Mouse (Mus musculus): ENCODE measurements around the gene Psmd11. TPM values are rescaled to one million over a fixed set of nuclear protein-coding genes. Genes with fewer than 3 reads are reported as not detected.

Psmd11 gene
- polyA plus RNA-seq, 1 experiment from 2014 or later = 269 TPM

- Histone ChIP-seq H3K4me1 (replicated peaks) (peaks cover 85% of the 10 kb centered on the region), H3K36me3 (no peaks in the 10 kb centered on the region), H3K9me3 (no peaks in the 10 kb centered on the region), H3K27ac (replicated peaks) (peak overlapping the region; percentile 49; the same call in 1 of the 2 replicates), H3K4me2 (no peak overlapping the region), H3K9ac (0 out of 2 replicates have a peak overlapping the region, but pooled peaks have one; percentile 17), H3K4me3 (no peak overlapping the region), H3K27me3 (no peaks in the 10 kb centered on the region)
- no peak for ATAC-seq (ENCODE audit: low FRiP score, low read depth)
- 79% methylated on average over 10 of the region's 10 CpGs for WGBS
Measured at GRCm38 (mm10) chr11:80485622-80486206, 57.3 kb downstream of the Psmd11 start.

GRCm38 (mm10) chr11:80487904-80488587 is 59.6 kb downstream of the Psmd11 start:
- Histone ChIP-seq H3K9me3 (no peaks in the 10 kb centered on the region), H3K4me2 (no peak overlapping the region), H3K27ac (replicated peaks) (peak overlapping the region; percentile 51; the same call in 1 of the 2 replicates), H3K4me3 (no peak overlapping the region), H3K36me3 (no peaks in the 10 kb centered on the region), H3K27me3 (no peaks in the 10 kb centered on the region), H3K9ac (no peak overlapping the region), H3K4me1 (replicated peaks) (peaks cover 64% of the 10 kb centered on the region)
- no peak for ATAC-seq (ENCODE audit: low FRiP score, low read depth)
- 41% methylated on average over 15 of the region's 15 CpGs for WGBS

GRCm38 (mm10) chr11:80489172-80489881 is 60.9 kb downstream of the Psmd11 start:
- Histone ChIP-seq H3K27ac (replicated peaks) (peak overlapping the region; percentile 12; the same call in 1 of the 2 replicates), H3K9ac (no peak overlapping the region), H3K4me3 (no peak overlapping the region), H3K27me3 (no peaks in the 10 kb centered on the region), H3K9me3 (no peaks in the 10 kb centered on the region), H3K36me3 (no peaks in the 10 kb centered on the region), H3K4me1 (replicated peaks) (peaks cover 52% of the 10 kb centered on the region), H3K4me2 (no peak overlapping the region)
- WGBS = 46% methylated on average over 12 of the region's 12 CpGs
- ATAC-seq (ENCODE audit: low FRiP score, low read depth) = no peak

- WGBS = 54% methylated on average over 5 of the region's 5 CpGs
- no peak overlapping the region for H3K9ac ChIP-seq
- no peaks in the 10 kb centered on the region for H3K36me3 ChIP-seq
- H3K9me3 ChIP-seq = no peaks in the 10 kb centered on the region
- ATAC-seq (ENCODE audit: low FRiP score, low read depth) = no peak
- no peak overlapping the region for H3K4me3 ChIP-seq
- no peak overlapping the region for H3K4me2 ChIP-seq
- H3K27ac ChIP-seq (replicated peaks) = 0 out of 2 replicates have a peak overlapping the region, but pooled peaks have one; percentile 12
- H3K27me3 ChIP-seq = no peaks in the 10 kb centered on the region
- peaks cover 47% of the 10 kb centered on the region for H3K4me1 ChIP-seq (replicated peaks)
Measured at GRCm38 (mm10) chr11:80489882-80490196, 61.4 kb downstream of the Psmd11 start.

- Histone ChIP-seq H3K27ac (replicated peaks) (no peak overlapping the region), H3K4me2 (no peak overlapping the region), H3K9ac (no peak overlapping the region), H3K27me3 (no peaks in the 10 kb centered on the region), H3K36me3 (no peaks in the 10 kb centered on the region), H3K4me3 (no peak overlapping the region), H3K4me1 (replicated peaks) (peaks cover 37% of the 10 kb centered on the region), H3K9me3 (no peaks in the 10 kb centered on the region)
- ATAC-seq (ENCODE audit: low FRiP score, low read depth) = no peak
- WGBS = 75% methylated on average over 10 of the region's 10 CpGs
Measured at GRCm38 (mm10) chr11:80490831-80491230, 62.4 kb downstream of the Psmd11 start.

- peaks cover 22% of the 10 kb centered on the region for H3K4me1 ChIP-seq (replicated peaks)
- no peak for ATAC-seq (ENCODE audit: low FRiP score, low read depth)
- WGBS = 93% methylated on average over 5 of the region's 5 CpGs
Measured at GRCm38 (mm10) chr11:80493186-80493585, 64.8 kb downstream of the Psmd11 start.

GRCm38 (mm10) chr11:80494852-80495251 is 66.4 kb downstream of the Psmd11 start:
- 54% methylated on average over 9 of the region's 9 CpGs for WGBS
- ATAC-seq (ENCODE audit: low FRiP score, low read depth) = no peak
- H3K27ac ChIP-seq (replicated peaks) = no peak overlapping the region; the same call in 1 of the 2 replicates

More at GRCm38 (mm10) chr11:80493186-80493585, 64.8 kb downstream of the Psmd11 start:
- H3K4me3 ChIP-seq = no peak overlapping the region
- H3K4me2 ChIP-seq = no peak overlapping the region
- no peaks in the 10 kb centered on the region for H3K36me3 ChIP-seq
- no peak overlapping the region for H3K9ac ChIP-seq
- no peaks in the 10 kb centered on the region for H3K27me3 ChIP-seq
- H3K9me3 ChIP-seq = no peaks in the 10 kb centered on the region
- no peak overlapping the region for H3K27ac ChIP-seq (replicated peaks)

GRCm38 (mm10) chr11:80495972-80496371 is 67.6 kb downstream of the Psmd11 start:
- ATAC-seq (ENCODE audit: low FRiP score, low read depth) = no peak
- H3K36me3 ChIP-seq = no peaks in the 10 kb centered on the region
- H3K4me2 ChIP-seq = no peak overlapping the region
- peaks cover 24% of the 10 kb centered on the region for H3K4me1 ChIP-seq (replicated peaks)
- no peak overlapping the region for H3K9ac ChIP-seq
- no peaks in the 10 kb centered on the region for H3K27me3 ChIP-seq
- H3K4me3 ChIP-seq = no peak overlapping the region
- H3K9me3 ChIP-seq = no peaks in the 10 kb centered on the region
- no peak overlapping the region for H3K27ac ChIP-seq (replicated peaks)
- 93% methylated on average over 6 of the region's 6 CpGs for WGBS

More at GRCm38 (mm10) chr11:80494852-80495251, 66.4 kb downstream of the Psmd11 start:
- peaks cover 21% of the 10 kb centered on the region for H3K4me1 ChIP-seq (replicated peaks)
- H3K36me3 ChIP-seq = no peaks in the 10 kb centered on the region
- H3K4me3 ChIP-seq = no peak overlapping the region
- no peaks in the 10 kb centered on the region for H3K9me3 ChIP-seq
- H3K27me3 ChIP-seq = no peaks in the 10 kb centered on the region
- no peak overlapping the region for H3K4me2 ChIP-seq
- no peak overlapping the region for H3K9ac ChIP-seq

- H3K36me3 ChIP-seq = no peaks in the 10 kb centered on the region
- no peaks in the 10 kb centered on the region for H3K9me3 ChIP-seq
- H3K9ac ChIP-seq = no peak overlapping the region
- H3K4me3 ChIP-seq = no peak overlapping the region
- no peak for ATAC-seq (ENCODE audit: low FRiP score, low read depth)
- no peak overlapping the region for H3K27ac ChIP-seq (replicated peaks)
- peaks cover 24% of the 10 kb centered on the region for H3K4me1 ChIP-seq (replicated peaks)
- H3K4me2 ChIP-seq = no peak overlapping the region
- H3K27me3 ChIP-seq = no peaks in the 10 kb centered on the region
- 80% methylated on average over 1 of the region's 1 CpGs for WGBS
Measured at GRCm38 (mm10) chr11:80496640-80497039, 68.2 kb downstream of the Psmd11 start.

- H3K9me3 ChIP-seq = no peaks in the 10 kb centered on the region
- H3K4me2 ChIP-seq = no peak overlapping the region
- no peak overlapping the region for H3K9ac ChIP-seq
- ATAC-seq (ENCODE audit: low FRiP score, low read depth) = no peak
- no peaks in the 10 kb centered on the region for H3K27me3 ChIP-seq
- no peak overlapping the region for H3K27ac ChIP-seq (replicated peaks)
- H3K4me1 ChIP-seq (replicated peaks) = peaks cover 24% of the 10 kb centered on the region
- no peaks in the 10 kb centered on the region for H3K36me3 ChIP-seq
- WGBS = 76% methylated on average over 10 of the region's 10 CpGs
- no peak overlapping the region for H3K4me3 ChIP-seq
Measured at GRCm38 (mm10) chr11:80497225-80497919, 69.0 kb downstream of the Psmd11 start.

- Histone ChIP-seq H3K27ac (replicated peaks) (peak overlapping the region; percentile 83), H3K27me3 (no peaks in the 10 kb centered on the region), H3K36me3 (no peaks in the 10 kb centered on the region), H3K9me3 (no peaks in the 10 kb centered on the region), H3K9ac (peak overlapping the region; percentile 28), H3K4me2 (no peak overlapping the region), H3K4me1 (replicated peaks) (peaks cover 30% of the 10 kb centered on the region), H3K4me3 (no peak overlapping the region)
- WGBS = 39% methylated on average over 11 of the region's 11 CpGs
- peak; percentile 47; the same call in 1 of the 2 replicates for ATAC-seq (ENCODE audit: low FRiP score, low read depth)
Measured at GRCm38 (mm10) chr11:80498328-80499070, 70.1 kb downstream of the Psmd11 start.
